Mouse (Mus musculus) G1E (cell line): ENCODE measurements around the gene Atp8a1. TPM values are rescaled to one million over a fixed set of nuclear protein-coding genes. Genes with fewer than 3 reads are reported as not detected.

Experiments used
- ATAC-seq: 2 replicates; pipeline ENCODE4 v1.8.0; 2016; ENCODE audit warnings: mild to moderate bottlenecking; ENCODE audit not compliant: insufficient number of reproducible peaks, poor library complexity, low FRiP score, severe bottlenecking; ENCODE audit errors: extremely low read depth
- DNase-seq: peaks from one replicate; pipeline ENCODE4 v3.0.0; 2012; ENCODE audit warnings: low spot score
- H3K27me3 ChIP-seq: 2 replicates; pipeline ENCODE4 v1.6.1; 2012; ENCODE audit warnings: mild to moderate bottlenecking, low read length, inconsistent platforms; ENCODE audit not compliant: insufficient read depth
- H3K36me3 ChIP-seq: replicated peaks from 2 replicates; pipeline ENCODE3; 2012; ENCODE audit warnings: mild to moderate bottlenecking, inconsistent platforms
- H3K4me1 ChIP-seq: 2 replicates; pipeline ENCODE4 v1.6.1; 2012; ENCODE audit warnings: low read depth, low read length, inconsistent platforms, mixed read lengths; ENCODE audit not compliant: insufficient read depth
- H3K4me3 ChIP-seq: 2 replicates; pipeline ENCODE4 v1.5.1; 2012; ENCODE audit warnings: low read depth, mild to moderate bottlenecking, inconsistent platforms, low read length, moderate library complexity, mixed read lengths
- H3K9me3 ChIP-seq: replicated peaks from 2 replicates; pipeline ENCODE4 v1.6.1; 2012; ENCODE audit warnings: inconsistent platforms
- CTCF ChIP-seq: IDR thresholded peaks from 2 replicates; pipeline ENCODE4 v1.5.1; 2012; ENCODE audit warnings: low read depth, low read length, inconsistent platforms, mixed read lengths
- GATA1 ChIP-seq: IDR thresholded peaks from 2 replicates; pipeline ENCODE4 v1.6.1; 2012; ENCODE audit warnings: borderline replicate concordance, low read length, inconsistent platforms, mixed read lengths
- GATA2 ChIP-seq: IDR thresholded peaks from 2 replicates; pipeline ENCODE4 v1.6.1; 2012; ENCODE audit warnings: low read depth, low read length, inconsistent platforms, borderline replicate concordance
- POLR2AphosphoS5 ChIP-seq: IDR thresholded peaks from 2 replicates; pipeline ENCODE4 v1.6.1; 2012; ENCODE audit warnings: low read depth, low read length, inconsistent platforms; ENCODE audit not compliant: insufficient replicate concordance
- TAL1 ChIP-seq: conservative IDR thresholded peaks from 2 replicates; pipeline ENCODE4 v1.6.1; 2012; ENCODE audit warnings: low read depth, low read length, inconsistent platforms, mixed read lengths
- polyA plus RNA-seq: library from polyadenylated mRNA; stranded (reverse); fragments of >175 nt; gene quantifications from 2 replicates; pipeline ENCODE4 v1.2.3, GENCODE M21; 2012
- total RNA-seq, 2 experiments: library from RNA; stranded (forward) in 1 of 2; stranded (reverse) in 1 of 2; fragments of 200-1000 nt in 1 of 2; fragments of >200 nt in 1 of 2; fragmentation: Nextera tagmentation in 1 of 2; gene quantifications; 2 replicates each; pipeline ENCODE4 v1.2.3; 2014 to 2017

The Atp8a1 gene
- total and polyA plus RNA-seq, 3 experiments: 13.5 to 156 (median 75.0) TPM

DNA sequence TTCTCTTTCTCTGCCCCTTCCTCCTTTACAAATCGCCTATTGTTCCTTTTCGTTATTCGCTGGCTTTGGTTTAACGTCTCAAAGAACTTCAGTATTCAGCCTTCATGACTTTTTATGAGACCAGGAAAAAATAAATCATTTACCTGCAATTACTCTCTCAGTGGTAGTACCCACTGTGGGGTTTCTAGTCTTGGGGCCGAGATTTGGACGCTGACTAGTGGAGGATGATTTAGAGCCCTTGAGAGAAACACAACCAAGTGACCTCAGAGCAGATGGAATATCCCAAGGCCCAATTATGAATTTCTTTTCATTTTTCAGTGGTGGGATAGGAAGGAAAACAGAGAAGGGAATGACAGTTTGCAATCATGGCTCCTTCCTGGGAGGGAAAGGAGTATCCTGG, 114.1 kb downstream of the Atp8a1 start:
- DNase-seq: no peak
- peaks cover 72% of the 10 kb centered on the region for H3K36me3 ChIP-seq
- TF ChIP-seq TAL1 (no peak), GATA1 (no peak), POLR2AphosphoS5 (no peak), CTCF (no peak), GATA2 (no peak)

DNA sequence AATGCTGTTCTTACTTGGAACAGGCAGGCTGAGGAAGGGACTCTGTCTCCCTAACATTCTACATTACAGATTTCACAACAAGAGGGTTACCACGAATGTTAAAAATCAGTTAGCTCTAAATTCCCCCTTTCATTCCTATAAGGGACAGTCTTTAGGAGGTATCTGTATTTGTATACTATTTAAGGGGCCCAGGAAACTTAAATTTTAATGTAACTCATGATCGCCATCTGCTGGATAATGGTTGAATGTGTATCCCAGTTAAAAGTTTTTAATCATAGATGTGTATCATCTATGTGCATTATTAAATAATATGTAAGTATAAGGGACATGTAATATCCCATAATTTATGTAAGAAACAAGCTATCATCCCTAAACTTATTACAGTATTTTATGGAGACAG, 119.5 kb downstream of the Atp8a1 start:
- TF ChIP-seq POLR2AphosphoS5 (no peak), GATA2 (no peak), TAL1 (no peak), GATA1 (no peak), CTCF (no peak)
- Histone ChIP-seq H3K9me3 (no peaks in the 10 kb centered on the region), H3K4me1 (no peaks in the 10 kb centered on the region), H3K27me3 (no peaks in the 10 kb centered on the region), H3K4me3 (no peak overlapping the region), H3K36me3 (peaks cover 80% of the 10 kb centered on the region)
- DNase-seq (no peak), ATAC-seq (no peak)

More for the DNA sequence above, 114.1 kb downstream of the Atp8a1 start:
- no peaks in the 10 kb centered on the region for H3K4me1 ChIP-seq
- no peak overlapping the region for H3K4me3 ChIP-seq
- no peaks in the 10 kb centered on the region for H3K27me3 ChIP-seq
- no peak for ATAC-seq
- H3K9me3 ChIP-seq: no peaks in the 10 kb centered on the region

DNA sequence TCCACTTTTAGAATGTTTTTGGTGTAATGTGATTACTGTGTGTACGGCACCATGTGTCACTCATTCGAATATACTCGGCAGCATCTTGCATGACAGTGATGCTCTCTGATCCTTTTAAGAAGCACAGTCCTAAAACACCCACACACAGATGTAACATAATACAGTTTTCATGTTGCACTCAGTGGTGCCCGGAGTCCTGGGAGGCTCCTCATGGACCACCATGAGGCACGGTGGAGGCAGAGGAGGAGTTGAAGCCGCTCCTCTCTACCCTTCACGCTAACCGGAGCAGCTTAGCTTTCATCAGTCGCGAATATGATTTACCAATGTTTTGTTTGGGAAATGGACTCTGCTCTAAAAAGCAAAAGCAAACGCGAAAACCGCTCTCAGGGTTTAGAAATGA, 120.4 kb downstream of the Atp8a1 start:
- TF ChIP-seq POLR2AphosphoS5 (no peak), GATA2 (no peak), CTCF (no peak), GATA1 (no peak), TAL1 (no peak)
- no peak for DNase-seq
- peaks cover 80% of the 10 kb centered on the region for H3K36me3 ChIP-seq
- no peaks in the 10 kb centered on the region for H3K9me3 ChIP-seq
- H3K27me3 ChIP-seq: no peaks in the 10 kb centered on the region
- H3K4me1 ChIP-seq: no peaks in the 10 kb centered on the region
- no peak for ATAC-seq
- no peak overlapping the region for H3K4me3 ChIP-seq

DNA sequence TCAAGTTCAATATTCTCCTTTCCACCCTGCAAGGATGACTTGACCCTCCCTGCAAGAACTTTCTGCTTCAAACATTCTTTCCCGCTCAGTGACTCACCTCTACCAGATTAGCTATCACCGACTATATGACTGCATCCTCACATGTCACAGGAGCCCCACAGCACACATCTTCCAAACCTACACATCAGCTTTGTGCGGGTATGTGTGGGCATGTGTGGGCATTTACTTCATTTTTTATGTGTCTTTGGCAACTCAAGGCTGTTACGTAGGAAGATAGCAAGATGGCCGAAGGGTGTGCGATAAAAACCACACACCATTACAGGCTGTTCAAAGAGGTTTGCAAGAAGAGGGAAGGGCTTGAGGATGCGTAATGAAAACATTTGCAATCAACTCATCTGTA, 145.6 kb downstream of the Atp8a1 start:
- H3K27me3 ChIP-seq: no peaks in the 10 kb centered on the region
- DNase-seq: no peak
- H3K36me3 ChIP-seq: peaks cover 87% of the 10 kb centered on the region
- no peak for ATAC-seq
- H3K4me3 ChIP-seq: no peak overlapping the region
- no peaks in the 10 kb centered on the region for H3K9me3 ChIP-seq
- H3K4me1 ChIP-seq: no peaks in the 10 kb centered on the region
- no peak for TF ChIP-seq TAL1
- TF ChIP-seq CTCF: no peak
- no peak for TF ChIP-seq GATA2
- no peak for TF ChIP-seq GATA1
- TF ChIP-seq POLR2AphosphoS5: no peak

DNA sequence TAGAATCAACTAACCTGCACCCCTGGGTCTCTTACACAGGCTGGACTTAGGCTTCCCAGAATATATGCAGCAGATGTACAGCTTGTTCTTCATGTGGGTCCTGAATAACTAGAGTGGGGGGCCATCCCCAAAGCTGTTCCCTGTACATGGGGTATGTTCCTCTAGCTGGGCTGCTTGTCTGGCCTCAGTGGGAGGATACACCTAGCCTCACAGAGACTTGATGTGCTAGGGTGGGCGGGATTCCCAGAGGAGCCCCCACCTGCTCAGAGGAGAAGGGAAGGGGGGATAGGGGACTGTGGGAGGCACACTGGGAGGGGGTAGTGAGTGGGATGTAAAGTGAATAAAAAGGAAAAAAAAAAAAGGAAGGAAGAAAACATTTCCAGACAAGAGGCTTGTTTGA, 147.8 kb downstream of the Atp8a1 start:
- Histone ChIP-seq H3K9me3 (no peaks in the 10 kb centered on the region), H3K27me3 (no peaks in the 10 kb centered on the region), H3K4me3 (no peak overlapping the region), H3K36me3 (peaks cover 79% of the 10 kb centered on the region), H3K4me1 (no peaks in the 10 kb centered on the region)
- ATAC-seq (no peak), DNase-seq (no peak)
- TF ChIP-seq GATA2 (no peak), TAL1 (no peak), POLR2AphosphoS5 (no peak), CTCF (no peak), GATA1 (no peak)

DNA sequence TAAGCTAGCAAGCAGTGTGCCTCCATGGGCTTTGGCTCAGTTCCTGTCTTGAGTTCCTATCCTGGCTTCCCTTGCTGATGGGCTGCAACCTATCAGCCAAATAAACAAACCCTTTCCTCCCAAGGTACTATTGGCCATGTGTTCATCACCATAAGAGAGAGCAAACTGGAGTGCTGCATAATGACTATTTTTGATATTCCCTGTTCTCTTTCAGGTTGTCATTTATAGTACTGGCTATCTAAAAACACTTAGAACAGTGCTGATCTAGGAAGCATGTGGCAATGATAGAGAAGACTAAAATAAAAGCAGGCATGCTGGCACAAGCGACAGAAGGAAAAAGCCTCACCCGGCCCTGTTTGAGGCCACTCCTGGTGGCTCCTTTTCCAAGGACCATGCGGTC, 149.1 kb downstream of the Atp8a1 start:
- TF ChIP-seq POLR2AphosphoS5 (no peak), GATA1 (no peak), CTCF (no peak), GATA2 (no peak), TAL1 (no peak)
- H3K9me3 ChIP-seq: no peaks in the 10 kb centered on the region
- H3K4me3 ChIP-seq: no peak overlapping the region
- no peak for DNase-seq
- H3K36me3 ChIP-seq: peaks cover 74% of the 10 kb centered on the region
- H3K4me1 ChIP-seq: no peaks in the 10 kb centered on the region
- ATAC-seq: no peak
- no peaks in the 10 kb centered on the region for H3K27me3 ChIP-seq
